Mouse (Mus musculus) olfactory bulb, adult 2 months (tissue): Measurements from ENCODE around the gene Gm42878.

Experiments used
- CTCF ChIP-seq: fragments of 200-500 bp; IDR thresholded peaks from 2 replicates; pipeline ENCODE4 v1.5.1; 2012; ENCODE audit warnings: low read depth, mild to moderate bottlenecking, low read length, moderate library complexity; ENCODE audit not compliant: insufficient read depth
- POLR2A ChIP-seq: fragments of 200-500 bp; IDR thresholded peaks from 2 replicates; pipeline ENCODE4 v1.6.1; 2012; ENCODE audit warnings: mild to moderate bottlenecking, low read depth, low read length, moderate library complexity; ENCODE audit not compliant: insufficient read depth

DNA sequence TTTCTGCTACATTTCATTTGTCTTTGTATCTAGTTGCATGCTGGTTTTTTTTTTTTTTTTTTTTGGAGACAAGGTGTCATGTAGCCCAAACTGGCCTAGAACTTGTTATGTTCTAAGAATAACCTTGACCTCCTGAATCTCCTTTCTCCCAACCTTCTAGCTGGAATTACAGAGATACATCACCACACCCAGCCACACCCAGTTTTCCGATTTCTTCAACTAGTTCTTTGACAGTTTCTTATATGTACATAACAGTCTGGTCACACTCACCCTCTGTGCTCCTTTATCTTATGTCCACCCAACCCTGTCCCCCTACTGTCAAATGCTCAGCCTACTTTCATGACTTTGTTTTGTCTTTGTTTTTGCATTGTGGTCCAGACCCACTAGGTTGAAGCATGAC is 38.4 kb downstream of the Gm42878 start:
- TF ChIP-seq CTCF (no peak), POLR2A (no peak)
